Mouse (Mus musculus): ENCODE results near the gene Sapcd1.

DNA sequence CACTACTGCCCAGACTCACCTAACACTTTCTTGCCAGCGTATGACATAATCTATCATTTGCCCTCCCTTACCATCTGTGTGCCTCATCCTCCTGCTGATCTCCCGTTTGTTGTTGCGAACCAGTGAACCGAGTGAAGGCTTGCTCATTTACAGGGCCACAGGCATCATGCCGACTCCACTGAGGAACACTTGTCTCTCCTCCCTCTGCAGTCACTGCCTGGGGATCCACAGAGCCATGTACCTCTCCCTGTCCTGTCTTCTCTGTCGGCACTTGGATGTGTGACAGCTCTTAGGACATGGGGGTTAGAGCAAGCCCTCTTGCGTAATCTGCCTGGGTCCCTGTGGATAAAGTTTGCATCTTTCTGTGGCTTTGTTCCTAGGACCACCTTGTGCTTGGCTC lies 18.2 kb downstream of the Sapcd1 start:
- no peak for TF ChIP-seq CTCF (IDR thresholded peaks at IDR 0.05; ENCODE audit: extremely low read depth, insufficient read depth, low read length)
- no peak for TF ChIP-seq POLR2A (IDR thresholded peaks at IDR 0.05; ENCODE audit: extremely low read depth, insufficient read depth, low read length)

Data from cortical plate, adult 2 months (tissue).